Mouse (Mus musculus): ENCODE results near the gene Kcnk15. TPM values are rescaled to one million over a fixed set of nuclear protein-coding genes. Genes with fewer than 3 reads are reported as not detected.
A peak's percentile ranks its signal among the peaks of the same experiment; 100 is the strongest.

Kcnk15 gene
- not detected in 2 replicates for polyA plus RNA-seq (2012; rRNA removed)

DNA sequence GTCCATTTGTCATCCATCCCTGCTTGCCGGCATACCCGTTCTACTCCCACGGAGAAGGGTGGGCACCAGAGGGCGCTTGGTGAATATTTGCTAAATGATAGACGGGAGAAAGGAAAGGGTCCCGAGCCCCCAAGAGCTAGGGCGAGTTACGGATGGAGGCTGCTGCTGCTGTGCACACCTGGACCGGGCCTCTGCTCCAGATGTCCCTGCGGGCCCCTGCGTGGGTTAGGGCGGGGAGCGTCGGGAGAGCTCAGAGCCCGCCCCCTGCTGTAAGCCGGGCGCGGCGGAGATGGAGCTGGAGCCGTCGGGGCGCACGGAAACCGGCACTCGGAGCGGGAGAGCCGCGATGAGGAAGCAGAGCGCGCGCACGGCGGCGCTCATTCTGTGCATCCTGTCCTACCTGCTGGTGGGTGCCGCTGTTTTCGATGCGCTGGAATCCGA lies at the start of gene Kcnk15:
Kcnk15 (plus strand) TSS at position 191 of the 441 bp plus-strand sequence.
- DNase-seq (ENCODE audit: low spot score), result no peak

DNA sequence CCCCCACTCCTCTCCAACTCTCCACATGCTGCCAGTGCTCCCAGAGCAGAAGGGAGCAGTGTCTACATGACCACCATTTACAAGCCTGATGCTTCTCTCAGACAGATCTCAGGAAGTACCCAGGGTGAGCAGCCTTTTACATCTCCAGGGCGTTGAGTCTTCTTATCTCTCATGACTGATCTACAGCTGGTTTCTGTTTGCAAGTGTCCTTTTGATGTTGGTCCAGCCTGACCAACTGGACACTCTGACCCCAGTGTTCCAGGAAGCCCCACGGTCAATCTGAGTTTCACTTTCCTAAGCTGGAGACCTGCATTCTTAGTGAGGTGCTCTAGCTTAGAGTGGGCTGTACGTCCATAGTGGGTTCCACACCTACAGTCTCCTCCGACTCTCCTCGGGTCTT lies 49.6 kb upstream of the Kcnk15 start:
- DNase-seq (ENCODE audit: low spot score), result no peak

DNA sequence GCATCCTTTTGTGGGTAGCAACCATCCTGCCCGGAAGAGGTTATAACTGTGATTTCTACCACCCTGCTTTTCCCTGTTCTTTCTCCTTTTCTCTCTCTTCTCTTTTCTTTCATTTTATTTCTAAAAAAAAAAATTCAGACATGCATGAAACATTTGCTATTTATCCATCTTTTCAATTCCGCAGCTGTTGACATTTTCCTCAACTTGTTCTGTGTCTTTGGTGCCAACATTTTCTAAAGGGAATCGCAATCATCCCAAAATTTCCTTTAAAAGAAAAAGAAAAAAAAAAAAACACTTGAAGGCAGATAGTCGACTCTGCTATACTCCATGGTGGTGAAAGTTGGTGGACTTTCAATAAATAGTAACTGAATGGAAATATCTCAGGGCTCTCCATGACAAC lies 44.3 kb upstream of the Kcnk15 start:
- DNase-seq (ENCODE audit: low spot score), result no peak

DNA sequence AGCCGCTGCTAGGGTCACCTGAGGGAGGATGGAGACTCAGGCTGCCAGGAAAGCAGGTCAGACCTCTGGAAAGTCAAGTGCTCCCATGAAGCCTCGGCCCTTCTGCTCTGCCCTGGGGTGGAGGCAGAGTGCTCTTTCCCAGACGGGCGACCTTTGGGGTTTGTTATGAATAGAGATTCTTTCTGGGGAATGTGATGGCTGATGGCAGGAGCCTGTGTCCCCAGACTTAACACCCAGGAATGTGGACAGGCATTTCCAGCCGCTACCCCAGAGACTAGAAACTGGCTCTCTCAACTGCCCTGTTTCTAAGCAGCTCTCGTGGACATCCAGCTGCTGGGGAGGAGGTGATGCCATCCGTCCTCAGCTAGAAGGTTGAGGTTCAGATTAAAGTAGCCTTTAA lies 43.7 kb upstream of the Kcnk15 start:
- DNase-seq (ENCODE audit: low spot score), result no peak

DNA sequence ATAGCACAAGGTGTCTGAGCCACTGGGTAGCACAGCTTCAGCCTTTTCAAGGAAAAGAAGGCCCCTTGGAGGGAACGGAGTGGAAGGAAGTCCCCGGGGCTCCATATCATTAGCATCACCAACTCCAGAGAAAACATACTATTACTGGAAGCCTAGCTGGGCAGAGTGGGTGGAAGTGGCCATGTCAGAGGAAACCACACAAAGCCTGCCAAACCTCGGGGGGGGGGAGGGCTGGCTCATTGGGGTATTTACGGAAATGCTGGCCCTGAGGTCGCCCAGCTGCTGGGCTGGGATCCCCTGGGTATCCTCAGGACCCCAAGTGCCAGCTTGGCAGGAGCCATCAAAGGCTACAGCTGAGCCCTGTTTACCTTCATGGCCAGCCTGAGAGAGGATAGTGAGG lies 40.4 kb upstream of the Kcnk15 start:
- DNase-seq (ENCODE audit: low spot score), result no peak

DNA sequence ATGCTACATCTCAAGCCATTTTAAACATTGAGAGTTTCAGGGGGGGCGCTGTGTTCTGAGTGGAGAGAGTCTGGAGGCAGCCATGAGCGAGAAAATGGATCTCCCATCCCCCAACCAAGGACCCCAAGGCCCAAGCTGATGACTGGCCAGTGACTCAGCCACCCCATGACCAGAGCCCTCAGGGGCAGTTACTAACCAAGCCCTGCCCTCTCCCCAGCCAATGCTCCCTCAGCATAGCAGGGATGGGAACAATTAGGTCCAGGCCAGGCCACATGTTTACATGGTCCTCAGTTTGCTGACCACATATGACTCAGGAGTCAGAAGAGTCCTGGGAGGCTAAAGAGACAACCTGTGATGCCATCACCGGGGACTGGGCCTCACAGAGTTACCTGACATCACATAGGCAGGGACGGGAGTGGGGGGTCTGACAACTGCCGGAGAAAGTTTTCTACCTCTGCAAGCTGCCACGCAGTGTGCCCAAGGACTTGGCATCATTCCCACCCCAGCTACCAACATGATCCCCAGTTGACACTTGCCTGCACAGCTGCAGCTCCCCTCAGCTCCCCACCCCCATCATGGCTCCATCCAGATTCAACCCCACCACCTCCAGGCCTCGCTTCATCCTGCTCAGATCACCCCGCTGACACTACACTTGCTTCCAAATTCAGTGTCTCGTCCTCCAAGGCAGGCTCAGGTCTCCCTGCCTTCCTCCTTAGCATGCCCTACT lies 38.5 kb upstream of the Kcnk15 start:
- no peak for DNase-seq (ENCODE audit: low spot score)

DNA sequence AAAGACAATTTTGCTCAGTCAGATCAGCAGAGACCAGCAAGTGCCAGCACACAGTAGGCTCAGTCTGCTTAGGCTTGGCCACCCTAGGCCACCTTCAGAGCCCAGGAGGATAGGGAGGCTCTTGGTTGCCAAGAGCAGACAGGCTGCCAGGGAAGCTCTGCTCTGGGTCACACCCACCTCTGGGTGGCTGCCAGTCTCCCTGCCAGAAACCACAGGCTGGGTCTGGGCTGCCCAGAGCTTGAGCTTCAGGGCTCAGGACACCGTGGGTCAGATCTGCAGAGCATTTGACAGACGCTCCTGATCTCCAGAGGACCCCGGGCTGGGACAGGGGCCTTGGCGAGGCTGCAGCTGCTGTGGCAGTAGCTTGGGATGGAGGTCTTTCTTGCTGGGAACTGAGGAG lies 32.8 kb upstream of the Kcnk15 start, which contains the start of gene Ccn5:
Ccn5 (plus strand) TSS at position 255 of the 400 bp plus-strand sequence.
- peak; percentile 40 for DNase-seq (ENCODE audit: low spot score)

DNA sequence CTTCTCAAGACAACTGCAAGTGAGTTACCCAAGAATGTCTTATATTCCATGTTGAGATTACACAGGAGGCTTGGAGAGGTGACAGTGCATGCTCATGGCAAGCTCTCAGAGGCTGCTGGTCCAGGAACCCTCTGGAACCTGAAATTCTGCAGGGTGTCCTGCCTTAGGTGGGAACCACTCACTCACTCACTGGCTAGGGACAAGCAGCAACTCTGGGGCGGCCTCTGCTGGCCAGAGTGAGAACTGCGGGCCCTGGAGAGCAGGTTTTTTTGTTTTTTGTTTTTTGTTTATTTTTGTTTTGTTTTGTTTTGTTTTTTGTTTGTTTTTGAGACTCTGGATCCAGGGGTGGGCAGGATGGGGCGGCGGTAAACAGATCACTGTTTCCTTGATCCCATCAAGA lies 30.2 kb upstream of the Kcnk15 start:
- DNase-seq (ENCODE audit: low spot score), result no peak

DNA sequence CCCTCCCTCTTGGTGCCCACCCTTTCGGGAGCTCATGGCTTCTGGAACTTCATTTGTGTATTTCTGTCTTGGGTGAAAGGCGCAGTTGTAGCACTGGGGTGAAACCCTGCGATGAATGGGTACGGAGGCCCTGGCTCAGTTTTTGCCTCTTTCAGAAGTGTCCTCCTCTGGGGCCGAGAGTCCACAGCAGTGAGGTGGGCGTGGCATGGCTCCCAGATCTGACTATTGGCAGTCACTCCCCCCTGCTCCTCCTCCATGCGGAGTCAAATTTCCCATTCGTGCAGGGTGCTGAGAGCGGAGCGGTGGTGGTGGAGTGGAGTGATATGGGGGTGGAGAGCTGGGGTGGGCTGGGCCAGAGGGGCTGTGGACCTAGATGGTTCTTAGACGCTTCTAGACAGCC lies 29.7 kb upstream of the Kcnk15 start:
- DNase-seq (ENCODE audit: low spot score), result no peak

DNA sequence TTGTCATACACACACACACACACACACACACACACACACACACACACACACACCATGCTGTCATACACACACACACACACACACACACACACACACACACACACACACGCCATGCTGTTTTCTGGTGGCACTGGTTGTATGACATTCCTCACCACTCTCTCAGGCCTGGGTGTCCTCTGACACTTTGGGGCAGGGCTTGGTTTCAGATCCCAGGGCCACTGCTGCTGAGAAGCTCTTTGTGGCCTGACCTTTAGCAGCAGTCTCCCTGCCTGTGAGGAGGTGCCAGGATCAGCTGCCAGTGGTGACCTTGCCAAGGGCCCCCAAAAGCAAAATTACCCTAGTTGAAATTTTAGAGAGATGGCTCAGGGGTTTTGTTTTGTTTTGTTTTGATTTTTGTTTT lies 27.6 kb upstream of the Kcnk15 start:
- DNase-seq (ENCODE audit: low spot score), result no peak

DNA sequence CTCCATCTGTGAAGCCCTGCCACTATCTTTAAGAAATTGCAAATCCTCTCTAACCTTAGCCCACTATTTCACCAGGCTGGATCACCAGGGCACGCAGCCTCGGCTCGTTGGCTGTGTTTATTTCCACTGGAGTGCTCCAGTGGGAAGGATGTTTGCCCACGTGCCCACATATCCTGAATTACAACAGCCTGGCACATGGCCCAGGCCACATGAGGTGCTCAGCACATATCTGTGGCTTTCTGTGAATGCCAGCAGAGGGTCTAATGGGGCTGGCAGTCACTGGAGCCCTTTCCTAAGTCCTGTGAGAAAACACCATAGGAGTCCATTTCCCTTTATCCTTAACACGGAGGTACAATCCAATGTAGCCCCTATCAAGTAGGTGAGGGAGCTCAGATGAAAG lies 27.0 kb upstream of the Kcnk15 start:
- DNase-seq (ENCODE audit: low spot score), result no peak

DNA sequence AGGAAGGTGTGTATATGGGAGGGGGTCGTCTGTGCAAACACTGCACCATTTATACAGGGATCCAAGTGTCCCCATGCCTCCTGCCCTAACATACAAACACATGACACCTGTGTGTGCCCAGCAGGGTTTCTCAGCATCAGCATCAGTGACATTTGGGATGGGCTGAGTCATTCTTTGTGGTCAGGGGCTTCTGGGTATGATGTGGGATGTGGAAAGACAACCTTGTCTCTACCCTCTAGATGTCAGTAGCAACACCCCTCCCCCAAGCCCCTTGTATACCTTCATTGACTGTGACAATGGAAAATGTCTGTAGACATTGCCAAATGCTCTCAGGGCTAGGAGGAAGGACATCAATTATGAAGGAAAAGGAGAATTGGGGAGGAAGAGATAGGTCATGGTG lies 22.3 kb upstream of the Kcnk15 start:
- DNase-seq (ENCODE audit: low spot score), result no peak

DNA sequence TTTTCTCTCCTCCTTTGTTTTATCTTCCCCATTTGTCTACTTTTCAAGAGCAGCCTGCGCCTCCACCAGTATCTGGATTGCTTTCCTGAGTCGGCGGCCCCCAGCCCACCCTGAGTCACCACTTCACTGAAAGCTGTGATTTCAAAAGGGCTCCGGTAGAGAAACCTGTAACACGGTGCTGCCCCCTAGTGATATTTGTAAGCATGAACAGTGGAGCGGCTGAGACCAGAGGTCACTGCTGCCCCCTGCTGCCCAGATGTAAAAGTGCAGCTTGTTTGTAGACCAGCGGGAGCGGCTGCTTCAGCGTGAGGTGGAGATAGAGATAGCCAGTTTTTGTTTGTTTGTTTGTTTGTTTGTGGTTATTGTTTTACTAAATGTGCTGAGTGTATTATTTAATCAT lies 15.4 kb upstream of the Kcnk15 start:
- peak; percentile 55 for DNase-seq (ENCODE audit: low spot score)

DNA sequence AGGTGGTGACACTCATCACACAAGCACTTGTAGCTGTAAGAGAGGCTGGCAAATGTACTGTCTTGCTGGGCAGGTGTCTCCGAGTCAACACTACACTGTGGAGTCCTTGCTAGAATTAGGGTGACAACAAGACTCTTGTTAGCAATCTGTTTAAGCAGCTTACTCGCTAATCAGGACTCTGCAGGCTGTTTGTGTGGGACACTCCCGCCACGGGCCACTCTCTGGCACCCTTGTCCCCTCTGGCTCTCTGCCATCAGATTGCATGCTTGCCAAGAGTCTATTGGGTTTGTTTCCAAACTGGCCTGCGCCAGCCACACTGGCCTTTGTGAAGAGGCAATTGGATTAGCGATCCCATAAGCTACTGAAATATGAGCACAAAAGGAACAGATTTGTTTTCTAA lies 13.9 kb upstream of the Kcnk15 start:
- no peak for DNase-seq (ENCODE audit: low spot score)

DNA sequence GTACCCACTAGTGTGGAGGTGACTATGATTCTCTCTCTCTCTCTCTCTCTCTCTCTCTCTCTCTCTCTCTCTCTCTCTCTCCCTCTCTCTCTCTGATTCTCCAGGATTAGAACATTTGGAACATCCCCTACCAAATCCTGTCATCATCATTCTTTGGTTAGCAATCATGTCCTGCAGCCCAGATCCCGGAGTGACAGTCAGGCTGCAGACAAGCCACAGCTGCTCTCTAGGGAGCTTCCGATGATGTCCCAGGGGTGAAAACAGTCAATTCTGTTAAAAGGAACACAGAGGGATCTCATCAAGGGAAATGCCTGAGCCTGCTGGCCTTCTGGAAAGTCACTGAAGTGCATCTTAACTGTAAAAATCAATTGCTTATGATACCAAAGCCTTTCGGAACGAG lies 11.4 kb upstream of the Kcnk15 start:
- DNase-seq (ENCODE audit: low spot score), result no peak

DNA sequence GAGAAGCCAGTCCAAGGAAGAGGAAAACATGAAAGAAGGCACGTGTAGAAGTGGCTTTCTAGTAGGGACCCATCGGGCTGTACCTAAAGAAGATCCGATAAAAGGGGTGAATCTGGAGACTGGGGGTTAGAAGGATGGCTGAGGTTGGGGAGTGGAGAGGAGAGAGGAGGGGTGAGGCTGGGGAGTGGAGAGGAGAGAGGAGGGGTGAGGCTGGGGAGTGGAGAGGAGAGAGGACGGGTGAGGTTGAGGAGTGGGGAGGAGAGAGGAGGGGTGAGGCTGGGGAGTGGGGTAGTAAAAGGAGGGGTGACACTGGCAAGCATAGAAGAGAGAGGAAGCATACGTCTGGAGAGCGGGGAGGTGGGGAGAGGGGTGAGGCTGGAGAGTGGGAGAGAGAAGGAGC lies 3.8 kb downstream of the Kcnk15 start:
- no peak for DNase-seq (ENCODE audit: low spot score)

DNA sequence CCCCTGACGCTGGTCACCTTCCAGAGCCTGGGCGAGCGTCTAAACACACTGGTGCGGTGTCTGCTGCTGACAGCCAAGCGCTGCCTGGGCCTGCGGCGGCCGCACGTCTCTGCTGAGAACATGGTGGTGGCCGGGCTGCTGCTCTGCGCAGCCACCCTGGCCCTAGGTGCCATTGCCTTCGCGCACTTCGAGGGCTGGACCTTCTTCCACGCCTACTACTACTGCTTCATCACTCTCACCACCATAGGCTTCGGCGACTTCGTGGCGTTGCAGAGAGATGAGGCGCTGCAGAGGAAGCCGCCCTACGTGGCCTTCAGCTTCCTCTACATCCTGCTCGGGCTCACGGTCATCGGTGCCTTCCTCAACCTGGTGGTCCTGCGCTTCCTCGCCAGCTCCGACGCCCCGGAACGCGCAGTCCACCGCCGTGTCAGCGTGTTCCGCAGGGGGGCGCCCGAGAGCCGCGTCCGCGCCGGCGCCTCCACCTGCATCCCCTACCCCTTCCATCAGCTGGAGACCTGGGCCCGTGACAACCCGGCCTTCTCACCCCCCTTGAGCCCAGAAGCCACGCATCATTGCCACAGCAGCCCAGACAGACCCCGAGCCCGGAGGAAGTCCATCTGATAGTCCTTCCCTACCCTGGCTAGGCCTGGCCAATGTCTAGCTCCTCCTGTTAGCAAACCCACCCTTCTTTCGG lies 5.0 kb downstream of the Kcnk15 start:
- peak; percentile 31 for DNase-seq (ENCODE audit: low spot score)

DNA sequence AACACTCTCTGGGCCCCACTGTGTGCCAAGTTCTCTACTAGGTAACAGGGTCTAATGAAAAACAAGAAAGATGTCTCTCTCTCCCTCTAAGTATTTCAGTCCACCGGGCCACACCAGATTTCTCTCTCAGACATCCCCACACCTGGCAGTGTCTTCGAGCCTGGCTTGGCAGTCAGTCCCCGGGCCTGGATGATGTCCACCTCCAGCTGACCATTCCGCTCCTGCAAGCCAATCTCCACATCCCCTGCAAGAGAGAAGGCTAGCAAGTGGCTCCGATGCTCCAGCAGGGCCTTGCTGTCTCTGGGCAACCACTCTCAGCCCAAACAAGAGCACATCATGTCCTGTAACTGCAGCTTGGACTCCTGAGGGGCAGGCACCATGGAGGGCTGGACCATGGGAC lies 11.9 kb downstream of the Kcnk15 start:
- no peak for DNase-seq (ENCODE audit: low spot score)

DNA sequence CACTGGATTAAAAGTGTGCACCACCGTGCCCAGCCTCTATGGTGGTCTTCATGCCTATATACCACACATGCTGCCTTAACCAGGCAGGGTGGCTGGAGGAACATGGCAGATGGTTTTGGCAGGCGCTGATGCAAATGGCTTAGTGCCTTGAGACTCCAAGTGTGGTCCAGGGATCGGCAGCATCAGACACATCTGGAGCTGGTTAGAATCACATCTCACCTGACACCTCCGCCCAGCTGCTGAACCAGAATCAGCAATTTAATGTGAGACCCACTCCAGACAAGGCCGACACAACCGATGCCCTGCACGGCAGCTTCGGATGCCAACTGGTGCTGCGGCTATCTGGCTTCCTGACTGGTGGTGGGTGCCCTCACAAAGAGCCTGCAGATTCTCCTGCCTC lies 12.6 kb downstream of the Kcnk15 start:
- DNase-seq (ENCODE audit: low spot score), result no peak

DNA sequence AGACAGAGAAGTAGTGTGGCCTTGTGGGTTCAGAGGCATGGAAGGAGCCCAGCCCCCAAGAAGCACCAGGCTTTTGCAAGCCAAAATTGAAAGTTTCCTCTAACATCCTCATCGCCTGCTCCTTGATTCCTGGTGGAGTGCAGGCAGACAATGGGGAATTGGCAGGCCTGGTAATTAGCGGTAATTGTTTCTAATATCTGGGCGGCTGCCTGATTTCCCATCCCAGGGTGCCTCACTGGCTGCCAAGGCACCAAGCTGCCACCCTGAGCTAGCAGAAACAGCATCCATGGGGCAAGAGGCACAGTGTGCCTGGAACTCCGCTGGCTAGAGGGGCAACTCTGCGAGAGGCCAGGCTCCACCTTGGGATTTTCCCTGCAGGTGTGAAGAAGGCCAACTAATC lies 16.3 kb downstream of the Kcnk15 start:
- no peak for DNase-seq (ENCODE audit: low spot score)

DNA sequence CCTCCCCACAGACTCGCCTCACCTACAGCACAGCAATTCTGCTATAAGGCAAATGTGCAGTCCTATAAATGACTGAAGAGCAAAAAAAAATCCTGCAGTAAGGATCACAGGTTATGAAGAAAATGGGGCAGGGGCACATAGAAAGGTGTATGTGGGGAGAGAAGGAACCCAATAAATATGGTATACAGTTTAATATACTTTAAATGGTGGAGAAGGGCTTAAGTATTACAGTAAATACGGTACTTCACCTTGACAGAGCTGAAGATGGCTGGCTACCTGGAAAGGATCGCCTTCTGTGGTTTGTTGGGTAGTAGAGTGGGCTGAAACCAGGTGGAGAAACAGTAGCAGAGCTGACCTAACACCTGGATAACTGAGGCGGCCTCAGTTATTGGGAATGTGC lies 17.8 kb downstream of the Kcnk15 start:
- no peak for DNase-seq (ENCODE audit: low spot score)

DNA sequence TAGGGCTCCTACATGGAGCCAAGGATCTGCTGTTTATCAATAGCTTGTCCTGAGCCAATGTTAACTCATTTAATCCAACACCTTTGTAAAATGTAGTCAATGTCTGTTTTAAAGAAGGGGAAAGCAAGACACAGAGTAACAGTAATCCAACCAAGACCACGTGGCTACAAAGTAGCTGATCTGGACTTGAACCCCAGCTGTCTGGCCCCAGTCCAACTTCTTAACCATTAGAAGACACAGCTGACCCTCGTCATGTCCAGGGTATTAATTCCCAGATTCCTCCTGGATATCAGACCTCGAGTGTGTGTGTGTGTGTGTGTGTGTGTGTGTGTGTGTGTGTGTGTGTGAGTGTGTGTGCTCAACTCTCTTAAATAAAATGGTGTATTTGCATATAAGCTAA lies 18.5 kb downstream of the Kcnk15 start:
- no peak for DNase-seq (ENCODE audit: low spot score)

DNA sequence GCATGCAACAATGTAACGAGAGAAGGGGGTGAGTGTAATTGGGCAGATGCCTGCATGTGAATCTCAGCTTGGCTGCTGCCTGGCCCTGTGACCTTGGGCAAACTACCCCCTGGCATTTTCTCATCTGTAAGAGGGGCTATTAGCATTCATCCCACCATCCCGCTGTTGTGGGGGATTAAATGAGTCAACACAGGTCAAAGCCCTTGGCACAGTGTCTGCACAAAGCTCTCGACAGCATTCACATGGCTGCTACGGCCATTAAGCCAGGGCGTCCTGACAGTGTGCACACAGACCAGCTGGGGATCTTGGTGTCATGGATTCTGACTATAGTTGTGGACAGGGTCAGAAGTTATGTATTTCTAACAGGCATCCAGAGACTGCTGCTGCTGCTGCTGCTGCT lies 21.4 kb downstream of the Kcnk15 start:
- no peak for DNase-seq (ENCODE audit: low spot score)

DNA sequence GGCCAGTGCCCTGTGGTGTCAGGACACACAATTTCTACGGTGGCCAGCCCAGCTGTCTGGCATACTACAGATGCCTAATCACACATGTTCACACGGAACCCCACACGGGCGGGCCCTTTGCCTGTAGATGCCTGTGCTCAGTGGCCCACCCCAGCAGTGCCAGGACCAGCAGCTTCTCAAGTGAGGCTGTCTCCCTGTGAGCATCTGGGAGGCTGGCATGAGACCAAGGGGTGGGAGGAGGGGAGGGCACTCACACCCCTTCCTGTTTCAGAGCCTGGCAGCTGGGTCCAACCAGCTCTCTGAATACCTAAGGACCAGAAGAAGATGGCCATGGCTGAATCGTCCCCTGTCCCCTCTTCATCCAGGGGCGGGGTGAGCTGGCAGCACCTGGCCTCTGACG lies 22.0 kb downstream of the Kcnk15 start:
- DNase-seq (ENCODE audit: low spot score), result no peak

Data from urinary bladder, adult 2 months (tissue).